Mouse (Mus musculus) limb, embryonic 13.5 days (tissue): ENCODE data around the gene Ubtf. TPM values are rescaled to one million over a fixed set of nuclear protein-coding genes. Genes with fewer than 3 reads are reported as not detected.

Experiments
- ATAC-seq: fragments of 200-750 bp; cut with Nextera tagmentation; 2 replicates; pipeline ENCODE4 v1.8.0; 2017; ENCODE audit warnings: low read depth, moderate number of reproducible peaks, moderate TSS enrichment; ENCODE audit not compliant: low FRiP score
- H3K27ac ChIP-seq: fragments of 300-500 bp; sonication (generic); 2 replicates; pipeline ENCODE4 v1.5.1; 2015; ENCODE audit warnings: inconsistent platforms, mild to moderate bottlenecking, moderate library complexity
- H3K27me3 ChIP-seq: fragments of 300-500 bp; sonication (generic); 2 replicates; pipeline ENCODE4 v1.6.1; 2015; ENCODE audit warnings: mild to moderate bottlenecking, inconsistent platforms
- H3K36me3 ChIP-seq: fragments of 300-500 bp; sonication (generic); 2 replicates; pipeline ENCODE4 v1.6.1; 2015; ENCODE audit warnings: inconsistent platforms, mild to moderate bottlenecking, moderate library complexity
- H3K4me1 ChIP-seq: fragments of 300-500 bp; sonication (generic); 2 replicates; pipeline ENCODE4 v1.6.1; 2015; ENCODE audit warnings: inconsistent platforms
- H3K4me2 ChIP-seq: fragments of 300-500 bp; sonication (generic); replicated peaks from 2 replicates; pipeline ENCODE4 v1.6.1; 2015; ENCODE audit warnings: inconsistent platforms, mild to moderate bottlenecking, moderate library complexity
- H3K4me3 ChIP-seq: fragments of 300-500 bp; sonication (generic); 2 replicates; pipeline ENCODE4 v1.5.1; 2015; ENCODE audit warnings: moderate library complexity, mild to moderate bottlenecking, inconsistent platforms
- H3K9ac ChIP-seq: fragments of 300-500 bp; sonication (generic); 2 replicates; pipeline ENCODE4 v1.6.1; 2015; ENCODE audit warnings: mild to moderate bottlenecking, inconsistent platforms
- H3K9me3 ChIP-seq: fragments of 300-500 bp; sonication (generic); 2 replicates; pipeline ENCODE4 v1.6.1; 2016; ENCODE audit warnings: inconsistent platforms
- WGBS: fragments of 180-500 bp; shearing (Covaris S2); methylation state at CpG from one replicate; pipeline ENCODE4 v1.1.7; 2015; 5-methylcytosine and 5-hydroxymethylcytosine counted together
- polyA plus RNA-seq: library from polyadenylated mRNA; unstranded; fragments of >200 nt; fragmentation: Nextera tagmentation; extraction: Ambion mirVana; gene quantifications from 2 replicates; pipeline ENCODE4 v1.2.1, GENCODE M21; 2015

The Ubtf gene
- polyA plus RNA-seq, 1 experiment from 2014 or later, result 85.9 TPM

DNA sequence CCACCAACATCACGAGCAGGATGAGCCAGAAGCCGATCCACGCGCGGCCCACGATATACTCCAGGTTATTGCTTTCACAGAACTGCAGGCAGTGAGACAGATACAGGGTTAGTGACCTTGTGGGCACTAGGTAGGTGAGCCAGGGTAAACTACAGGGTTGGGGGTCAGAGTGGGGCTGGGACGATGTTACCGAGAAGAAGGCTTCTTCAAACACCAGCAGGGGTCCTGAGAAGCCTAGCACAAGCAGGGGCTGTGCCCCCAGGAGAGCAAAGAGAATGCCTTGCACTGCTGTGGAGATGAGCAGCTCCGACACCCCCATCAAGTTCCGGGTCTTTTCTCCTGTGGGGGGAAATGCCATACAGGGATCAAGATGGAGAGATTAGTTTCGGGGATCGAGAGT lies 36.6 kb upstream of the Ubtf start:
- peaks cover 14% of the 10 kb centered on the region for H3K27me3 ChIP-seq
- H3K4me1 ChIP-seq, result peaks cover 4% of the 10 kb centered on the region; the same call in 1 of the 2 replicates
- WGBS, result 81% methylated on average over 12 of the region's 12 CpGs
- no peak overlapping the region for H3K4me2 ChIP-seq
- no peaks in the 10 kb centered on the region for H3K36me3 ChIP-seq
- no peaks in the 10 kb centered on the region for H3K9me3 ChIP-seq
- ATAC-seq, result no peak
- H3K4me3 ChIP-seq, result no peak overlapping the region
- H3K27ac ChIP-seq, result no peak overlapping the region
- no peak overlapping the region for H3K9ac ChIP-seq

DNA sequence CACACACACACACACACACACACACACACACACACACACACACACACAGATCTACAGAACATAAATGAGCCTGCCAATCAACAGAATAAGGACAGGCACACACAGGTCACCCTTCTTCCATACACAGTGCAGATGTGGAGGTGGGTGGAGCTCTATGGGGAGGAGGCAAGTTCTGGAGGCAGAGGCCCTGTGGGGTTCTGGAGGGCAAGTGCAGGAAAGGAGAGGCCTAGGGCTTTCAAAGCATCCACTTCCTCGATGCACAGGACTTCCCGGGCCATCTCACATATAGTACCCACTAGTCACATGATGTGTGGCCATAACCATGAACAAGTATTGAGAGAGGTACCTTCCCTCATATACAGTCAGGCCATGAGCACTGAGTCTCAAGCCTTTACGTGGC lies 36.0 kb upstream of the Ubtf start:
- Histone ChIP-seq H3K27me3 (peaks cover 14% of the 10 kb centered on the region), H3K4me2 (no peak overlapping the region), H3K36me3 (no peaks in the 10 kb centered on the region), H3K4me3 (no peak overlapping the region), H3K9ac (no peak overlapping the region), H3K27ac (no peak overlapping the region), H3K9me3 (no peaks in the 10 kb centered on the region), H3K4me1 (peaks cover 4% of the 10 kb centered on the region; the same call in 1 of the 2 replicates)
- ATAC-seq, result no peak
- WGBS, result 90% methylated on average over 3 of the region's 3 CpGs

DNA sequence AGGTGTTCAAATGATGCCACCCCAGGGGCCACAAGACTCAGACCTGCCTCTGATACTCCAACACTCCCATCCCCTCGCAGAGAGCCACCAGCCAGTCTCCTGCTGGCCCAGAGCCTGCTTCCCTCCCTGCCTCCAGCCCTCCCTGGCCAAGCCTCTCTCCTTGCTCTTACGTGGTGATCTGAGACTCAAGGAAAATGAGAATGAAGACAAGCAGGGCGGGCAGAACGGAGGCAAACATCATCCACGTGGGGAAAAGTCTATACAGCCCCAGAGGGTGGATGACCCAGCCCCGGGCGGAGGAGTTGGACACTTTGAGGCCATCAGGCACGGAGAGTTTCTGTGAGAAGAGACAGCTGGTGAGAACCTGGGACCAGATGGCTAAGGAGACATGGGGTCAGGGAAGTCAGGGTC lies 33.5 kb upstream of the Ubtf start:
- ATAC-seq, result no peak
- Histone ChIP-seq H3K4me3 (no peak overlapping the region), H3K27ac (no peak overlapping the region), H3K9me3 (no peaks in the 10 kb centered on the region), H3K4me1 (peaks cover 4% of the 10 kb centered on the region; the same call in 1 of the 2 replicates), H3K27me3 (peaks cover 13% of the 10 kb centered on the region), H3K4me2 (no peak overlapping the region), H3K36me3 (no peaks in the 10 kb centered on the region), H3K9ac (peak overlapping the region; percentile 31; the same call in 1 of the 2 replicates)
- 39% methylated on average over 8 of the region's 8 CpGs for WGBS

DNA sequence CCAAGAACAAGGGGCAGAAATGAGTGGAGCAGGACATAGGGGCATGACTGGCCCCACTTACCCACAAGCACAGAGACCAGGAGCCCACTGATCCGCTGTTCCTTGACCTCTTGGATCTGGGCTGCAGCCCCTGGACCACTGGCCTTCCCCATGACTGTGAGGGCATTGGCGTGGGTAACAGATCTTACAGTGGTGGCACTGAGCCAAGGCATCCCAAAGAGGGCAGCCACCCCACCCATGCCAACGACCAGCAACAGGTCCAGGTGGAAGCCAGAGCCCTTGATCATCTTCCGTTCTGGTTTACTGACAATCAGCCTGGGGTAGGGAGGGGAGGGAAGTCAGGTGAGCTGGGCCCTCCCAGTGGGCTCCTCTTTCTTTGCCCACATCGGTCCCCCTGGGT lies 32.8 kb upstream of the Ubtf start:
- 52% methylated on average over 5 of the region's 5 CpGs for WGBS
- Histone ChIP-seq H3K4me2 (no peak overlapping the region), H3K4me3 (no peak overlapping the region), H3K27ac (no peak overlapping the region), H3K9me3 (no peaks in the 10 kb centered on the region), H3K36me3 (no peaks in the 10 kb centered on the region), H3K4me1 (peaks cover 4% of the 10 kb centered on the region; the same call in 1 of the 2 replicates), H3K9ac (no peak overlapping the region), H3K27me3 (peaks cover 11% of the 10 kb centered on the region)
- ATAC-seq, result no peak

DNA sequence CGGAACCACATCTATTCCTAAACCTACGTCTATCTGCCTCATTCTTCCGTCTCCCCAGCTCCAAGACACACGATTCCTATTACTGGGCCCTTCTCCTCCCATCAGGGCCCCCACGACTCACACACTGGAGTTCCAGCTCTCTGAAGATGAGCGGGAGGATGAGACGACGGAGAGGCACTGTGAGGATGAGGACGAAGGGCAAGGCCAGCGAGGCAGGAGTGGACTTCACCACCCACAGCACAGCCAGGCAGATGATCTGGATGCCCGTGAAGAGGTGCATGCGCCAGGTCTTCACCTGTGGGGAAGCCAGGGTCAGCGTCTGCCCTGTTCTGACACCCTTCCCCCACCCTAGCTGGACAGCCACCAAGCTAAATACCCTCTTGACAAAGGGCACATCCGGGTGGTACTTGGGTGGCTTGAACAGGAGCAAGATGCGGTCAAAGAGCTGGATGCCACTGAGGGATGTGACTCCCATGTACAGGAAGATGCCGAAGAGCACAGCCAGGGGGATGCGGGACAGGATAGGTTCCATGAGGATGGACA lies 31.5 kb upstream of the Ubtf start:
- Histone ChIP-seq H3K27me3 (peaks cover 4% of the 10 kb centered on the region; the same call in 1 of the 2 replicates), H3K9me3 (no peaks in the 10 kb centered on the region)
- no peak for ATAC-seq

DNA sequence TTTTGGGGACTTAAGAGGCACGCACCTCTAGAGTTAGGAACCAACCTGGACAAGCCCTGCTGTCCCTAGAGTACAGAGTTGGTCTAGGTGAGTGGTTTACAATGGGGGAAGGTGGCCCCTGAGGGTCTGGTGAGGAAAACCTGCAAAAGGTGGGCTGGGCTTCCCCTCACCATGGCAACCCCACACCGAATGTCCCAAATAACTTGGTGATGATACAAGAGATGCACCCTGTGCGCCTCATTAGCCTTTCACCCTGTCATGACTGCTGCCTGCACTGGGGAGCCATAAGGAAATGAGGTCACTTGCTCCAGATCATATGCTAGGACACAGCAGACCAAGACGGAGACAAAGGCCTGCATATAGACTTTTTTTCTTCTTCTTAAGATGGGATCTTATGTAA lies 30.9 kb upstream of the Ubtf start:
- no peak overlapping the region for H3K4me3 ChIP-seq
- H3K9me3 ChIP-seq, result no peaks in the 10 kb centered on the region
- no peaks in the 10 kb centered on the region for H3K27me3 ChIP-seq
- no peak overlapping the region for H3K9ac ChIP-seq
- no peak overlapping the region for H3K27ac ChIP-seq
- no peaks in the 10 kb centered on the region for H3K36me3 ChIP-seq
- peaks cover 4% of the 10 kb centered on the region; the same call in 1 of the 2 replicates for H3K4me1 ChIP-seq
- no peak overlapping the region for H3K4me2 ChIP-seq
- WGBS, result 80% methylated on average over 4 of the region's 4 CpGs
- no peak for ATAC-seq

More for the DNA sequence above, 31.5 kb upstream of the Ubtf start:
- Histone ChIP-seq H3K4me2 (no peak overlapping the region), H3K9ac (no peak overlapping the region), H3K4me1 (peaks cover 4% of the 10 kb centered on the region; the same call in 1 of the 2 replicates), H3K36me3 (no peaks in the 10 kb centered on the region), H3K27ac (no peak overlapping the region), H3K4me3 (no peak overlapping the region)
- WGBS, result 89% methylated on average over 17 of the region's 17 CpGs

DNA sequence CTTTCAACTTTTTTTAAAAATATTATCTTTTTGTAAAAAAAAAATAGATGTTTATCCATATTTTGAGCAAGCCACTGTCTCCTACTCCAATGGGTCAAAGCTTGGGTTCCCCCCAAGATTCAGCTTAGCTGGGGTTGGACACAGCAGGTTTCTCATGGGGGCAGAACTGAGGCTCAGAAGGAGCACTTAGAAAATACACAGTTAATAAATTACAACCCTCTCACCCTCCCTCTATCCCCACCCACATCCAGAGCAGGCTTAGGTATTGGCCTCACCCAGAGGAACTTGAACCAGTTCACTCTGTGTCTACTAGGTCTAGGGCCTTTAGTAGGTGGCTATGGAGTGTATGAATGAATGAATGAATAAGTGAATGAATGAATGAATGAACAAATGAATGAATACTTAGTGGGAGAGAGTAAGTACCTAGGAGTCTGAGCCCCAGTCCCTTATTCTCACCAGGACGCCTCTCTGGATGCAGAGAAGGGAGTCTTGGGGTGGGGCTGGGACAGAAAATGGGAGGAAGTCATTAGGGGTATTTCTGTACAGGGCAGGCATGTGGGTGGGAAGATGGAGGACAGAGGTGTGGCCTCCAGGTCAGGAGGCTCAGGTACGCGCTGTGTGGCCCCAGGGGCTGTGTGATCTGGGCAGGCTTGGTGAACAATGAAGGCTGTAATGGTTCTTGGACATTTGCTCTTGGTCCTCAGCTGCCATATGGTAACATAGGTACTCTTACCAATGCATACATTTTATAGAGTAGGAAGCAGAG lies 29.8 kb upstream of the Ubtf start:
- Histone ChIP-seq H3K27me3 (no peaks in the 10 kb centered on the region), H3K9me3 (no peaks in the 10 kb centered on the region), H3K36me3 (no peaks in the 10 kb centered on the region), H3K9ac (no peak overlapping the region), H3K4me2 (no peak overlapping the region), H3K4me1 (peaks cover 4% of the 10 kb centered on the region; the same call in 1 of the 2 replicates), H3K27ac (no peak overlapping the region), H3K4me3 (no peak overlapping the region)
- ATAC-seq, result no peak
- WGBS, result 93% methylated on average over 3 of the region's 3 CpGs

DNA sequence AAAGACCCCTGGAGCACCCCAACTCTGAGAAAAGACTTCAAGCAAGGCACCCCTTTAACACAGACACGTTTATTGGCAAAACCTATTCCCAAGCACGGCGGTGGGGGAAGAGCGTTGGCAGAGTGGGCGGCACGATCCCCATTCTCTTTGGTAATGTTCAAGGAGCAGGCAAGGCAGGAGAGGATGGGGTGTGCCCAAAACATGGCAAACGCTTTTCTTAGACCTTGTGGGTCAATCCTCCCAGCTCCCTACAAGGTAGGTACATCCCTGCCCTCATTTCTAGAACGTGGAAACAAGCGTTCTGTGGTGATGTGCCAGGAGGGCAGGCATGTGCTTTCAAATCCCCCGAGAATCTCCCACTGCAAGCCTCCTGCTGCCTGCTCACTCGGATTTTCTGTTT lies 29.2 kb upstream of the Ubtf start:
- Histone ChIP-seq H3K9me3 (no peaks in the 10 kb centered on the region), H3K9ac (no peak overlapping the region), H3K4me3 (no peak overlapping the region), H3K27ac (no peak overlapping the region), H3K4me2 (no peak overlapping the region), H3K4me1 (peaks cover 4% of the 10 kb centered on the region; the same call in 1 of the 2 replicates), H3K27me3 (no peaks in the 10 kb centered on the region), H3K36me3 (no peaks in the 10 kb centered on the region)
- no peak for ATAC-seq
- 80% methylated on average over 11 of the region's 11 CpGs for WGBS

DNA sequence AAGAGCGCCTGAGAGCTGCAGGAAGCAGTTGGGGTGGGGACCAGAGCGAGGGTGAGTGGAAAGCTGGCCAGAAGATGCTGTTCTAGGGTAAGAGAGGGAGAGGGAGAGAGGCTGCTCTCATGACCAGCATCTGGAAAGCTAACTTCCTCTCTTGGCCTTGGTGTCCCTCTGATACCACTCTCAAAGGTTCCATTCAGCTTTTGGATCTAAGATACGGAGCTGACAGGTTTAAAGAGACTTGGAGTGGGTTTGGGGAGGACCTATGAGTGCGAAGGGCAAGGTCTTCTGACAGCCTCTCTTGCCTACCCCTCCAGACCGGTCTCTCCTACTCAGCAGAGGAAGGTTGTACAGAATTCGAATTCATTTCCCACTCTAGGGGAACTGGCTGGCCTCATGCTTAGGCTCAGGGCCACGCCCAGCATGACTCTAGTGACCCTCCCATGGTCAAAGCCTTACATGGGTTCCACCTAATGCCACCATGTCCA lies 28.6 kb upstream of the Ubtf start:
- H3K4me2 ChIP-seq, result no peak overlapping the region
- WGBS, result 90% methylated on average over 7 of the region's 7 CpGs
- H3K9me3 ChIP-seq, result no peaks in the 10 kb centered on the region
- H3K36me3 ChIP-seq, result no peaks in the 10 kb centered on the region
- H3K4me3 ChIP-seq, result no peak overlapping the region
- H3K4me1 ChIP-seq, result peaks cover 4% of the 10 kb centered on the region; the same call in 1 of the 2 replicates
- H3K27me3 ChIP-seq, result no peaks in the 10 kb centered on the region
- no peak overlapping the region for H3K9ac ChIP-seq
- no peak for ATAC-seq
- no peak overlapping the region for H3K27ac ChIP-seq

DNA sequence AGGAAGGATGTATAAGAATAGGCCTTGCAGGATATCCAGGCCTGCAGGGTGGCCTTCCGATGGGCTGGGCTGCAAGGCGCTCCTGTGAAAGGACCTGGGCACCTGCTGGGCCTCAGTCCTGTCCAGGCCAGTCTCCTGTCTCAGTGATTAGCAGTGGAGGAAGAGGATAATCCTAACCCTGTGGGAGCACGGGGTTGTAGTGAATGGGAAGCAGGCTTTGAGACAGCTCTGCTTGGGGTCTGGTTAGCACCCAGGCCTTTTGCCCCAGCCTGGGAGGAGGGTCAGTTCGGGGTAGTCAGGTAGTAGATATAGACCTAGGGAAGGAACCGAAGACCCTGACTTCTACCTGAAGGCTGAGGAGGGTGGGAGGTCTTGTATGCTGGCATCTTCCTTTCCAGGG lies 28.1 kb upstream of the Ubtf start:
- H3K4me2 ChIP-seq, result no peak overlapping the region

DNA sequence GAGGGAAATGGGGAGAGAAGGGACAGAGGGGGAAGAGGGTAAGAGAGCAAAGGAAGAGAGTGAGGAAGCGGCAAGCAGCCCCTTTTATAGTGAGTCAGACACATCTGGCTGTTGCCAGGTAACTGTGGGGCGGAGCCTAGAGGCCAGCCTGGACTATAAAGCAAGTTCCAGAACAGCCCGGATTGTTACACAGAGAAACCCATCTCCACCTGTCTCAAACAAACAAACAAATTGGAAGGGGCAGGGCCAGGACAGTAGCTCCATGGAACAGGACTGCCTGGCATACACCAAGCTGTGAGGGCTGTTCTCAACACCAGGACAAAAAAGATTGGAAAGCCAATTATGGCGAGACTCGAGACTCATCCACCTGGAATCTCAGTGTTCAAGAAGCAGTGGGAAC lies 27.4 kb upstream of the Ubtf start:
- H3K4me2 ChIP-seq, result no peak overlapping the region
- no peak overlapping the region for H3K9ac ChIP-seq
- H3K4me1 ChIP-seq, result no peaks in the 10 kb centered on the region
- no peaks in the 10 kb centered on the region for H3K36me3 ChIP-seq
- H3K27ac ChIP-seq, result no peak overlapping the region
- H3K4me3 ChIP-seq, result no peak overlapping the region
- no peaks in the 10 kb centered on the region for H3K27me3 ChIP-seq
- no peaks in the 10 kb centered on the region for H3K9me3 ChIP-seq
- ATAC-seq, result no peak
- WGBS, result 56% methylated on average over 5 of the region's 5 CpGs

More for the DNA sequence above, 28.1 kb upstream of the Ubtf start:
- H3K4me1 ChIP-seq, result peaks cover under 1% of the 10 kb centered on the region; the same call in 1 of the 2 replicates
- H3K36me3 ChIP-seq, result no peaks in the 10 kb centered on the region
- no peak overlapping the region for H3K4me3 ChIP-seq
- no peaks in the 10 kb centered on the region for H3K27me3 ChIP-seq
- WGBS, result 81% methylated on average over 5 of the region's 5 CpGs
- no peak overlapping the region for H3K27ac ChIP-seq
- no peaks in the 10 kb centered on the region for H3K9me3 ChIP-seq
- no peak overlapping the region for H3K9ac ChIP-seq
- no peak for ATAC-seq

DNA sequence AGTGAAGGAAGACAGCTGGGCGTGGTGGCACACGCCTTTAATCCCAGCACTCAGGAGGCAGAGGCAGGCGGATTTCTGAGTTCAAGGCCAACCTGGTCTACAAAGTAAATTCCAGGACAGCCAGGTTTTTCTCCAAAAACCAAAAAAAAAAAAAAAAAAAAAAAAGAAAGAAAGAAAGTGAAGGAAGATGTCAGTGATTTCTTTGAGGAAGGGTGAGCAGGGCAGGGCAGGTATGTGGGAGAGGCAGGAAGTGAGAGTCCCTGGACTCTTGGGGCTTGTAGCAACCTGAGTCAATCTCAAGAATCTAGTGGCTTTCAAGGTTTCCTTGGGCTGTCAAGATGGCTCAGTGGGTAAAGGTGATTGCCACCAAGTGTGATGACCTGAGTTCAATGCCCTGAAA lies 24.9 kb upstream of the Ubtf start:
- Histone ChIP-seq H3K4me2 (no peak overlapping the region), H3K9ac (no peak overlapping the region), H3K27me3 (no peaks in the 10 kb centered on the region), H3K36me3 (no peaks in the 10 kb centered on the region), H3K27ac (no peak overlapping the region), H3K9me3 (no peaks in the 10 kb centered on the region), H3K4me1 (peaks cover under 1% of the 10 kb centered on the region; the same call in 1 of the 2 replicates), H3K4me3 (no peak overlapping the region)
- WGBS, result 92% methylated on average over 3 of the region's 3 CpGs
- no peak for ATAC-seq
